Comparison of ENCODE assay signal across 25 mouse cellular contexts in genomic region chr12:54216673-54217072, GRCm38 (mm10). TPM values are rescaled to one million over a fixed set of nuclear protein-coding genes. Genes with fewer than 3 reads are reported as not detected.
"Had no signal": no experiment of that assay in that cellular context is flagged by ENCODE, and none has a peak within 500 bp of the region (broad histone marks: within the 10 kb centered on the region; RNA-seq: fewer than 3 reads in every experiment).

No protein-coding gene starts in this region.

- DNase-seq: cerebellum, adult 9-10 months; cerebellum, adult 9-11 months; cerebellum, postnatal 10 days; cerebellum, postnatal 14 days; cerebellum, postnatal 25 days; cerebellum, postnatal 36 days; embryo, embryonic 11 days; forebrain, postnatal 0 days; gastrocnemius, adult 2 months; gastrocnemius, postnatal 10 days; gastrocnemius, postnatal 14 days; gastrocnemius, postnatal 25 days; gastrocnemius, postnatal 36 days; heart, adult 18-20 months; heart, adult 2 months had no signal

- H3K27ac ChIP-seq: embryonic facial prominence, embryonic 10.5 days; embryonic facial prominence, embryonic 12.5 days; embryonic facial prominence, embryonic 13.5 days; embryonic facial prominence, embryonic 15.5 days; forebrain, embryonic 10.5 days; forebrain, embryonic 12.5 days; forebrain, embryonic 13.5 days; forebrain, embryonic 15.5 days; gastrocnemius, adult 2 months; heart, adult 2 months; heart, embryonic 10.5 days had no signal

- H3K27me3 ChIP-seq: embryonic facial prominence, embryonic 12.5 days; embryonic facial prominence, embryonic 13.5 days; embryonic facial prominence, embryonic 15.5 days; forebrain, embryonic 13.5 days; forebrain, embryonic 15.5 days had no signal

- H3K36me3 ChIP-seq: embryonic facial prominence, embryonic 10.5 days; embryonic facial prominence, embryonic 12.5 days; embryonic facial prominence, embryonic 13.5 days; embryonic facial prominence, embryonic 15.5 days; forebrain, embryonic 10.5 days; forebrain, embryonic 12.5 days; forebrain, embryonic 15.5 days; heart, embryonic 10.5 days had no signal

- H3K4me1 ChIP-seq: embryonic facial prominence, embryonic 10.5 days; embryonic facial prominence, embryonic 12.5 days; embryonic facial prominence, embryonic 13.5 days; embryonic facial prominence, embryonic 15.5 days; forebrain, embryonic 10.5 days; forebrain, embryonic 12.5 days; forebrain, embryonic 13.5 days; forebrain, embryonic 15.5 days; heart, embryonic 10.5 days had no signal

- H3K4me3 ChIP-seq: embryonic facial prominence, embryonic 10.5 days; embryonic facial prominence, embryonic 12.5 days; embryonic facial prominence, embryonic 13.5 days; embryonic facial prominence, embryonic 15.5 days; erythroblast, embryonic 14.5 days; forebrain, embryonic 10.5 days; forebrain, embryonic 12.5 days; forebrain, embryonic 13.5 days; forebrain, embryonic 15.5 days; gastrocnemius, adult 2 months; heart, adult 2 months; heart, embryonic 10.5 days had no signal

- H3K9ac ChIP-seq: embryonic facial prominence, embryonic 12.5 days; embryonic facial prominence, embryonic 13.5 days; embryonic facial prominence, embryonic 15.5 days; forebrain, embryonic 12.5 days; forebrain, embryonic 13.5 days; forebrain, embryonic 15.5 days; forebrain, postnatal 0 days had no signal

- H3K9me3 ChIP-seq: embryonic facial prominence, embryonic 10.5 days; embryonic facial prominence, embryonic 12.5 days; embryonic facial prominence, embryonic 13.5 days; embryonic facial prominence, embryonic 15.5 days; forebrain, embryonic 10.5 days; forebrain, embryonic 12.5 days; forebrain, embryonic 13.5 days; forebrain, embryonic 15.5 days; heart, embryonic 10.5 days had no signal

RNA-seq across cellular contexts. Expression of gene Egln3, which starts 13.0 kb away (rescaled TPM):
- polyA plus RNA-seq: erythroblast, embryonic 14.5 days had no signal
